10 mouse cellular contexts compared by ENCODE assay signal in the genomic region with DNA sequence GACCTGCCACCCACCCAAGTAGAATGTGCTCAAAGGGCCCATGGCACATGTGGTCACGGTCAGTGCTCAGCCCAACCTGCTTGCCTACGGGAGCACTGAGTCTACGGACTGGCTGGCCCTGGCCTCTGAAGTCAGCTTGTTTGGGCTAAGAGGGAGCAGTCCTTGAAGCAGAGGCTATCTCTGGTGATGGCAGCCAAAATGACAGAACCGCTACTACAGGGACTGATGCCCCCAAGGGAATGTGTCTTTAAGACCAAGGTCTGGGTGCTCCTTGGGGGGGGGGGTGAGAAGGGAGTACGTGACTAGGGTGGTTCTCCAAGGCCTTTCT. TPM values are rescaled to one million over a fixed set of nuclear protein-coding genes. Genes with fewer than 3 reads are reported as not detected.
DNase-seq lines count a peak whose midpoint lies in the region; ATAC-seq and TF ChIP-seq lines count a peak whose summit lies in the region.
"Had no signal": no experiment of that assay in that cellular context is flagged by ENCODE, and none has a peak within 500 bp of the region (broad histone marks: within the 10 kb centered on the region; RNA-seq: fewer than 3 reads in every experiment).

No protein-coding gene starts in this region.

- no peak overlapping the region for H3K4me3 ChIP-seq in heart, embryonic 11.5 days (ENCODE audit: low read depth, low read length)
- H3K4me3 ChIP-seq in embryonic facial prominence, embryonic 15.5 days (replicated peaks) = 0 out of 2 replicates have a peak overlapping the region, but pooled peaks have one; percentile 3
- peak overlapping the region; percentile 13 for H3K4me3 ChIP-seq in limb, embryonic 14.5 days (replicated peaks; ENCODE audit: low read length)
- H3K4me3 ChIP-seq: erythroblast, embryonic 14.5 days had no signal

- no peak overlapping the region for H3K9ac ChIP-seq in heart, embryonic 11.5 days (ENCODE audit: low read depth, low read length)
- H3K9ac ChIP-seq in embryonic facial prominence, embryonic 15.5 days = no peak overlapping the region
- H3K9ac ChIP-seq in limb, embryonic 14.5 days (ENCODE audit: low read depth, low read length, severe bottlenecking) = no peak overlapping the region

- 33% methylated on average over 5 of the region's 5 CpGs for WGBS in heart, embryonic 11.5 days (ENCODE audit: insufficient replicate concordance)
- WGBS in embryonic facial prominence, embryonic 15.5 days = 34% methylated on average over 5 of the region's 5 CpGs
- WGBS in limb, embryonic 14.5 days = 5% methylated on average over 5 of the region's 5 CpGs

- no peak overlapping the region for H3K27ac ChIP-seq in heart, embryonic 11.5 days (ENCODE audit: low read depth, low read length)
- no peak overlapping the region for H3K27ac ChIP-seq in embryonic facial prominence, embryonic 15.5 days (replicated peaks)
- 0 out of 2 replicates have a peak overlapping the region, but pooled peaks have one; percentile 9 for H3K27ac ChIP-seq in limb, embryonic 14.5 days (replicated peaks; ENCODE audit: low read depth, low read length)

- H3K27me3 ChIP-seq in heart, embryonic 11.5 days (ENCODE audit: control insufficient read depth, insufficient read depth, low read length) = peaks cover 3% of the 10 kb centered on the region; the same call in 1 of the 2 replicates
- H3K27me3 ChIP-seq in embryonic facial prominence, embryonic 15.5 days = 0 out of 2 replicates have a peak, but pooled peaks cover 4% of the 10 kb centered on the region
- no peaks in the 10 kb centered on the region for H3K27me3 ChIP-seq in limb, embryonic 14.5 days (ENCODE audit: control insufficient read depth, insufficient read depth, low read length)

- ATAC-seq in heart, embryonic 11.5 days (replicated peaks; ENCODE audit: insufficient number of reproducible peaks, low FRiP score, low TSS enrichment) = no peak
- no peak for ATAC-seq in embryonic facial prominence, embryonic 15.5 days (ENCODE audit: insufficient number of reproducible peaks, low FRiP score, low TSS enrichment, low read depth)
- ATAC-seq in limb, embryonic 14.5 days (ENCODE audit: low FRiP score, low read depth) = no peak

- H3K9me3 ChIP-seq in heart, embryonic 11.5 days (replicated peaks; ENCODE audit: control insufficient read depth, low read length) = no peaks in the 10 kb centered on the region
- H3K9me3 ChIP-seq in embryonic facial prominence, embryonic 15.5 days (replicated peaks) = no peaks in the 10 kb centered on the region
- no peaks in the 10 kb centered on the region for H3K9me3 ChIP-seq in limb, embryonic 14.5 days (ENCODE audit: control insufficient read depth, low read length)
- H3K9me3 ChIP-seq: G1E had no signal

- peak overlapping the region; percentile 49 for H3K4me2 ChIP-seq in heart, embryonic 11.5 days
- H3K4me2 ChIP-seq in embryonic facial prominence, embryonic 15.5 days (replicated peaks) = peak overlapping the region; percentile 40
- H3K4me2 ChIP-seq in limb, embryonic 14.5 days (replicated peaks; ENCODE audit: low read depth, low read length, severe bottlenecking) = peak overlapping the region; percentile 46

- TF ChIP-seq POLR2A in limb, embryonic 14.5 days (IDR thresholded peaks at IDR 0.05; ENCODE audit: borderline replicate concordance, extremely low read depth, insufficient read depth, insufficient read length) = no peak

- H3K4me1 ChIP-seq in heart, embryonic 11.5 days (ENCODE audit: control insufficient read depth, insufficient read depth, low read length) = no peaks in the 10 kb centered on the region
- H3K4me1 ChIP-seq in embryonic facial prominence, embryonic 15.5 days = peaks cover 22% of the 10 kb centered on the region
- H3K4me1 ChIP-seq in limb, embryonic 14.5 days (ENCODE audit: control insufficient read depth, insufficient read depth, low read length) = peaks cover 18% of the 10 kb centered on the region

- no peak for DNase-seq in heart, adult 18-20 months
- peak; percentile 25 for DNase-seq in 416B (ENCODE audit: low read depth)
- peak; percentile 15 for DNase-seq in limb, embryonic 14.5 days (ENCODE audit: low spot score)
- no peak for DNase-seq in right cerebral cortex, postnatal 25 days
- no peak for DNase-seq in gastrocnemius, adult 8-10 months (ENCODE audit: low spot score in 2 of 2)
- DNase-seq in right cerebral cortex, postnatal 14 days = no peak

- no peaks in the 10 kb centered on the region for H3K36me3 ChIP-seq in heart, embryonic 11.5 days (ENCODE audit: control insufficient read depth, insufficient read depth, low read length)
- H3K36me3 ChIP-seq in embryonic facial prominence, embryonic 15.5 days = no peaks in the 10 kb centered on the region
- no peaks in the 10 kb centered on the region for H3K36me3 ChIP-seq in limb, embryonic 14.5 days (ENCODE audit: control insufficient read depth, insufficient read depth, low read length)
- H3K36me3 ChIP-seq: G1E had no signal

RNA-seq across cellular contexts. Expression of a gene that starts 35.4 kb away (rescaled TPM):
- 0.06 and 0.13 TPM in 2 replicates for polyA plus RNA-seq in heart, embryonic 11.5 days (2014; fragmentation: Nextera tagmentation; extraction: Ambion mirVana)
- total RNA-seq in heart, adult 18-20 months (2021) = 1 to 10 TPM; 1.2 to 1.4 TPM
- polyA plus RNA-seq in embryonic facial prominence, embryonic 15.5 days (2015; fragmentation: Nextera tagmentation; extraction: Ambion mirVana) = 1.6 and 1.9 TPM in 2 replicates
- polyA plus RNA-seq in limb, embryonic 14.5 days (2012; rRNA removed) = 2.8 and 2.9 TPM in 2 replicates
- polyA plus RNA-seq in limb, embryonic 14.5 days (2014; fragmentation: Nextera tagmentation; extraction: Ambion mirVana) = 1.5 and 1.6 TPM in 2 replicates
- total RNA-seq in gastrocnemius, adult 8-10 months (2022) = 1 to 10 TPM in 1 of 4 experiments, under 1 TPM in 3; 0.39 to 1.3 (median 0.67) TPM
- polyA plus RNA-seq: G1E had no signal

RNA-seq across cellular contexts. Expression of a gene that starts 47.1 kb away (rescaled TPM):
- 146 and 166 TPM in 2 replicates for polyA plus RNA-seq in heart, embryonic 11.5 days (2014; fragmentation: Nextera tagmentation; extraction: Ambion mirVana)
- 10 to 100 TPM; 25.0 to 27.9 TPM for total RNA-seq in heart, adult 18-20 months (2021)
- polyA plus RNA-seq in embryonic facial prominence, embryonic 15.5 days (2015; fragmentation: Nextera tagmentation; extraction: Ambion mirVana) = 119 and 121 TPM in 2 replicates
- polyA plus RNA-seq in limb, embryonic 14.5 days (2012; rRNA removed) = 45.3 and 49.4 TPM in 2 replicates
- 110 TPM in 2 replicates for polyA plus RNA-seq in limb, embryonic 14.5 days (2014; fragmentation: Nextera tagmentation; extraction: Ambion mirVana)
- 1 to 10 TPM; 6.2 to 9.9 (median 7.0) TPM for total RNA-seq in gastrocnemius, adult 8-10 months (2022)

Comparison
In these comparisons a context has a peak if more than half of its experiments do, and no peak if none do; other contexts are left out.
1. DNase-seq: peak in 416B (single experiment) and limb, embryonic 14.5 days (single experiment); none in heart, adult 18-20 months (0 of 2), right cerebral cortex, postnatal 25 days (single experiment), gastrocnemius, adult 8-10 months (0 of 2) and right cerebral cortex, postnatal 14 days (single experiment).
2. Peak in every context shown above with its lines, with median percentiles within 50 percentile points of each other: H3K4me2 ChIP-seq.